Mouse (Mus musculus) heart, embryonic 12.5 days (tissue): ENCODE measurements around the gene Rnls. TPM values are rescaled to one million over a fixed set of nuclear protein-coding genes. Genes with fewer than 3 reads are reported as not detected.

Experiments used
- ATAC-seq: fragments of 200-750 bp; cut with Nextera tagmentation; 2 replicates; pipeline ENCODE4 v1.8.0; 2017; ENCODE audit warnings: moderate TSS enrichment, moderate library complexity; ENCODE audit not compliant: insufficient number of reproducible peaks, low FRiP score
- H3K27ac ChIP-seq: fragments of 300-500 bp; sonication (generic); 2 replicates; pipeline ENCODE4 v1.5.1; 2016; ENCODE audit warnings: mild to moderate bottlenecking, moderate library complexity; ENCODE audit not compliant: poor library complexity, severe bottlenecking
- H3K27me3 ChIP-seq: fragments of 300-500 bp; sonication (generic); replicated peaks from 2 replicates; pipeline ENCODE4 v1.6.1; 2016; ENCODE audit warnings: mild to moderate bottlenecking, moderate library complexity
- H3K36me3 ChIP-seq: fragments of 300-500 bp; sonication (generic); 2 replicates; pipeline ENCODE4 v1.6.1; 2016; ENCODE audit warnings: mild to moderate bottlenecking, moderate library complexity
- H3K4me1 ChIP-seq: fragments of 300-500 bp; sonication (generic); replicated peaks from 2 replicates; pipeline ENCODE4 v1.6.1; 2016; ENCODE audit warnings: mild to moderate bottlenecking
- H3K4me2 ChIP-seq: fragments of 300-500 bp; sonication (generic); 2 replicates; pipeline ENCODE4 v1.6.1; 2016; ENCODE audit warnings: mild to moderate bottlenecking, moderate library complexity
- H3K4me3 ChIP-seq: fragments of 300-500 bp; sonication (generic); 2 replicates; pipeline ENCODE4 v1.5.1; 2016; ENCODE audit warnings: mild to moderate bottlenecking
- H3K9ac ChIP-seq: fragments of 300-500 bp; sonication (generic); 2 replicates; pipeline ENCODE4 v1.6.1; 2016; ENCODE audit warnings: mild to moderate bottlenecking, moderate library complexity
- H3K9me3 ChIP-seq: fragments of 300-500 bp; sonication (generic); replicated peaks from 2 replicates; pipeline ENCODE4 v1.6.1; 2016; ENCODE audit warnings: mild to moderate bottlenecking, moderate library complexity
- WGBS: fragments of 180-500 bp; shearing (Covaris S2); methylation state at CpG from one replicate; pipeline ENCODE4 v1.1.7; 2016; 5-methylcytosine and 5-hydroxymethylcytosine counted together
- polyA plus RNA-seq: library from polyadenylated mRNA; unstranded; fragments of >200 nt; fragmentation: Nextera tagmentation; extraction: Ambion mirVana; gene quantifications from 2 replicates; pipeline ENCODE4 v1.2.1, GENCODE M21; 2016

The Rnls gene
- polyA plus RNA-seq, 1 experiment from 2014 or later: 9.5 TPM

DNA sequence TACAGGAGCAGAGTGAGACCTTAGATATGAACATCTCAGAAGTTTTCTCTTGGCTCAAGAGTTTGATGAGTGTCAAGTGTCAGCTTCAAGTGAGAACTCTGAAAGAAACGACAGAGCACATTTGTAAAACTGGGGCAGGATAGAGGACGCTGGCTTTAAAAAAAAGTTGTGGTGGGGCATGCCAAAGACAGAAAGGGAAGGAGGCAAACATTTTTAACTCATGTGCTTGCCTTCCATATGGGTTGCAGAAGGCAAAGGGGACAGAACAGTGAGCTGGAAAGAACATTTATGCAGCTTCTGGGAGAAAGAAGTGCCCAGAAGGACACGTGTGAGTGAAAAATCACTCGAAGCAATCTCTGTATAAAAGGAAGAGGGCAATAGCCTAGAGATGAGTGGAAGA, 75.0 kb downstream of the Rnls start:
- Histone ChIP-seq H3K4me1 (no peaks in the 10 kb centered on the region), H3K36me3 (no peaks in the 10 kb centered on the region), H3K9ac (no peak overlapping the region), H3K9me3 (no peaks in the 10 kb centered on the region), H3K4me2 (no peak overlapping the region), H3K27ac (no peak overlapping the region), H3K4me3 (no peak overlapping the region), H3K27me3 (no peaks in the 10 kb centered on the region)
- no peak for ATAC-seq
- WGBS: 52% methylated on average over 4 of the region's 4 CpGs

DNA sequence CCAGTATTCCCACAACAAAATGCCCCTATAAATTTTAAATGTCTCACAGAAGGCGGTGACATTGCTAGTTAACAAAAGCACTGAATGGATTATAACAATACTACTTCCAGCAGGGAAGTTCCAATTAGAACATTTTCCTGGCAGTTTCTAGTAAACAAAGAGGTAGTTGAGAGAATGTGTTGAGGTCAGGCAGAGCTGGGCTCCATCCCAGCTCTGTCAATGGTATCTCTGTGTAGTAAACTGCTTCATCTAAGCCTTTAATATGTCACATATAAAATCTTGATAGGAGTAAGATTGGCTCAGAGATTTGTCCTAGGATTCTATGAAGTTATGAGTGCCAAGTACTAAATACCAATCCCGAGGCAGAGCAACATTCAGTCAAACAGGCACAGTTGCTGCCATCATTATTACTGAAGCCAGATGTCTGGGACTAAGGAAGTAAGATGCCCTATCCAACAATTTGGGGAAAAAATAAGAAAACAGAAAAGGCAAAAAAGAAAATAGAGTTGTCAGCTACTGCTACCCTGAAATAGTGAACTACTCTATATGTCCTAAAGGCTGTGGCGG, 92.3 kb downstream of the Rnls start:
- Histone ChIP-seq H3K4me2 (no peak overlapping the region), H3K27me3 (no peaks in the 10 kb centered on the region), H3K27ac (no peak overlapping the region), H3K9me3 (no peaks in the 10 kb centered on the region), H3K36me3 (no peaks in the 10 kb centered on the region), H3K4me1 (no peaks in the 10 kb centered on the region), H3K9ac (no peak overlapping the region), H3K4me3 (no peak overlapping the region)
- WGBS: 75% methylated on average over 3 of the region's 3 CpGs
- ATAC-seq: no peak

DNA sequence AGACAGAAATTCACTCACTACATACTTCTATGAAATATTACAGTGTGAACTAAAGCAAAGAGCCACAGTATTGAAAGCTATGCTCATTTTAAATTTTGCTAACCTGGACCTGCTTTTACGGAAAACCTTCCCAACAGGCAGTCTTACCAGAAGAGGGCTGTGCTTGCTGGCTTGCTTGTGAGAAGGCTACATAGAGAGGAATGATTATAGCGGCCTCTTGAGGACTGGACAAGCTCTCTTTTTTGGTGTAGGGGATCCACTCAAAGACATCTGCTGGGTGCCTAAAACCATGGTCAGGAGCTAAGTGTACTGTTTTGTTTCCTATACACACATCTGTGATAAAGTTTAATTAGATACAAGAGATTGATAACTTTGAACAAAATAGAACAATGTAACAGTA, 95.8 kb downstream of the Rnls start:
- Histone ChIP-seq H3K27me3 (no peaks in the 10 kb centered on the region), H3K9ac (no peak overlapping the region), H3K9me3 (no peaks in the 10 kb centered on the region), H3K36me3 (no peaks in the 10 kb centered on the region), H3K27ac (no peak overlapping the region), H3K4me2 (no peak overlapping the region), H3K4me1 (no peaks in the 10 kb centered on the region), H3K4me3 (no peak overlapping the region)
- ATAC-seq: no peak
- WGBS: 49% methylated on average over 2 of the region's 2 CpGs

DNA sequence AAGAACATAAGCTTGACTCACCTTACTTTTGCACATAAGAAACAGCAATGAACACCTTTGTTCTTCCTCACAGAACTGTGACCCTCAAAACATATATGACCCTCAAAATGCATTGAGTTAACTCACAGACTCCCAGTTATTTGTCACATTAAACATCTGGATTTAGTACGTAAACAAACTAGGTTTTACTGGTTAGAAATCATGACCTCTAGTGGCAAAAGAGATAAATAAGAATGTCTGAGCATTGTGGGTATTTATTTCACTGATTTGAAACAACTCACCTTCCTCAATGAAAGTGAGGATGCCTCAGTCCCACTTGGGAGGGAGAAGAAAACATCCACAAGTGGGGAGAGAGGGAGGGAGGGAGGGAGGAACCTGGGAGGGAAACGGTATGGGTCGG, 109.1 kb downstream of the Rnls start:
- WGBS: 54% methylated on average over 3 of the region's 3 CpGs
- Histone ChIP-seq H3K4me2 (no peak overlapping the region), H3K4me1 (no peaks in the 10 kb centered on the region), H3K27ac (no peak overlapping the region), H3K4me3 (no peak overlapping the region), H3K36me3 (no peaks in the 10 kb centered on the region), H3K9me3 (no peaks in the 10 kb centered on the region), H3K9ac (no peak overlapping the region), H3K27me3 (no peaks in the 10 kb centered on the region)
- ATAC-seq: no peak

GRCm38 (mm10) chr19:33276421-33276820, 115.7 kb downstream of the Rnls start:
- Histone ChIP-seq H3K27me3 (no peaks in the 10 kb centered on the region), H3K36me3 (no peaks in the 10 kb centered on the region), H3K27ac (no peak overlapping the region), H3K4me2 (no peak overlapping the region), H3K9me3 (no peaks in the 10 kb centered on the region), H3K4me1 (no peaks in the 10 kb centered on the region), H3K9ac (no peak overlapping the region), H3K4me3 (no peak overlapping the region)
- 73% methylated on average over 1 of the region's 1 CpGs for whole genome bisulfite sequencing
- no peak for ATAC-seq

- no peak for ATAC-seq
- 76% methylated on average over 1 of the region's 1 CpGs for WGBS
These were observed 118.4 kb downstream of the Rnls start for GRCm38 (mm10) chr19:33273676-33274075.

DNA sequence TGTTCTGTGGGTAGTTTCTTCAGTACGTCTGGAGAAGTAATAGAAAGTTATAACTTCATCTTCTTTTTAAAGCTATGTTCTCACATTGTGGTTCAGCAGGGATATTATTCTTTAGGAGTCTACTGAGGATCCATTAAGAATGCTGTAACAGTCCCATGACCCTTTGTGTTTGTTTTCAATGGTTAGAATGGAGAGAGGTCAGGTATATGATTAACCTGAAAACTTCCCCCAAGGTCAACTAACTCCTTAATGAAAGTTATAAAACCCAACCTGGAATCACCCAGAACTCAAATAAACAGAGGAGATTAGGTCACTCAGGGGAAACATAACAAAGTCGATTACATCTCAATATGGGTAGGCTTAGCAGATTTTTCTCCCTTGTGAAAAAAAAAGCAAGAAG, 120.5 kb downstream of the Rnls start:
- no peak overlapping the region for H3K9ac ChIP-seq
- no peak overlapping the region for H3K4me3 ChIP-seq
- no peak overlapping the region for H3K4me2 ChIP-seq
- 58% methylated on average over 2 of the region's 2 CpGs for WGBS
- no peaks in the 10 kb centered on the region for H3K36me3 ChIP-seq
- no peak overlapping the region for H3K27ac ChIP-seq
- no peaks in the 10 kb centered on the region for H3K4me1 ChIP-seq
- H3K9me3 ChIP-seq: no peaks in the 10 kb centered on the region
- ATAC-seq: no peak
- H3K27me3 ChIP-seq: no peaks in the 10 kb centered on the region

More at GRCm38 (mm10) chr19:33273676-33274075, 118.4 kb downstream of the Rnls start:
- H3K4me3 ChIP-seq: no peak overlapping the region
- no peaks in the 10 kb centered on the region for H3K4me1 ChIP-seq
- H3K4me2 ChIP-seq: no peak overlapping the region
- no peak overlapping the region for H3K9ac ChIP-seq
- H3K9me3 ChIP-seq: no peaks in the 10 kb centered on the region
- no peaks in the 10 kb centered on the region for H3K27me3 ChIP-seq
- no peaks in the 10 kb centered on the region for H3K36me3 ChIP-seq
- no peak overlapping the region for H3K27ac ChIP-seq

DNA sequence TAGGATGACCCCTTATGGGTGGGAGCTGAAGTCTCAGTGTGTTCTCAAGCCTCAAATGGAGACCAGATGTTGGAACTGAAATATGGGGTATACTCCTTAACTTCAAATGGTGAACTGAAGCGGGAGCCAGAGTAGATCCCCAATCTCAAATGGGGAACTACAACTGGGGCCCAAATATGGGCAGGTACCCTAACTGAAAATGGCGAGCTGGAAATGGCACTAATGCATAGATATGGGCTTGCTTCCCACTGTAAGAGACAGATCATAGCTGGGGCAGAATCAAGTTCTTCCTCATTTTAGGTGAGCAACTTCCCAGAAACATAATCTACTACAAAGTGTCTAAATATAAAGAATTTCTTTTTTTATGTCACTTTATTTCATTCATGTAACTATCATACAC, 121.9 kb downstream of the Rnls start:
- no peak overlapping the region for H3K4me3 ChIP-seq
- H3K9me3 ChIP-seq: no peaks in the 10 kb centered on the region
- H3K9ac ChIP-seq: no peak overlapping the region
- no peaks in the 10 kb centered on the region for H3K36me3 ChIP-seq
- no peak overlapping the region for H3K4me2 ChIP-seq
- ATAC-seq: no peak
- no peaks in the 10 kb centered on the region for H3K27me3 ChIP-seq
- WGBS: 78% methylated on average over 2 of the region's 2 CpGs
- H3K27ac ChIP-seq: no peak overlapping the region
- no peaks in the 10 kb centered on the region for H3K4me1 ChIP-seq

GRCm38 (mm10) chr19:33268044-33268443, 124.1 kb downstream of the Rnls start:
- ATAC-seq: no peak
- WGBS: 70% methylated on average over 14 of the region's 14 CpGs

GRCm38 (mm10) chr19:33265245-33265644, 126.8 kb downstream of the Rnls start:
- no peak overlapping the region for H3K4me2 ChIP-seq
- no peak for ATAC-seq
- no peak overlapping the region for H3K9ac ChIP-seq
- H3K9me3 ChIP-seq: no peaks in the 10 kb centered on the region
- H3K4me1 ChIP-seq: no peaks in the 10 kb centered on the region
- H3K4me3 ChIP-seq: no peak overlapping the region
- H3K36me3 ChIP-seq: no peaks in the 10 kb centered on the region
- H3K27me3 ChIP-seq: no peaks in the 10 kb centered on the region
- no peak overlapping the region for H3K27ac ChIP-seq
- WGBS: 28% methylated on average over 2 of the region's 2 CpGs

More at GRCm38 (mm10) chr19:33268044-33268443, 124.1 kb downstream of the Rnls start:
- Histone ChIP-seq H3K27ac (no peak overlapping the region), H3K9me3 (no peaks in the 10 kb centered on the region), H3K9ac (no peak overlapping the region), H3K4me1 (no peaks in the 10 kb centered on the region), H3K4me2 (no peak overlapping the region), H3K27me3 (no peaks in the 10 kb centered on the region), H3K4me3 (no peak overlapping the region), H3K36me3 (no peaks in the 10 kb centered on the region)

DNA sequence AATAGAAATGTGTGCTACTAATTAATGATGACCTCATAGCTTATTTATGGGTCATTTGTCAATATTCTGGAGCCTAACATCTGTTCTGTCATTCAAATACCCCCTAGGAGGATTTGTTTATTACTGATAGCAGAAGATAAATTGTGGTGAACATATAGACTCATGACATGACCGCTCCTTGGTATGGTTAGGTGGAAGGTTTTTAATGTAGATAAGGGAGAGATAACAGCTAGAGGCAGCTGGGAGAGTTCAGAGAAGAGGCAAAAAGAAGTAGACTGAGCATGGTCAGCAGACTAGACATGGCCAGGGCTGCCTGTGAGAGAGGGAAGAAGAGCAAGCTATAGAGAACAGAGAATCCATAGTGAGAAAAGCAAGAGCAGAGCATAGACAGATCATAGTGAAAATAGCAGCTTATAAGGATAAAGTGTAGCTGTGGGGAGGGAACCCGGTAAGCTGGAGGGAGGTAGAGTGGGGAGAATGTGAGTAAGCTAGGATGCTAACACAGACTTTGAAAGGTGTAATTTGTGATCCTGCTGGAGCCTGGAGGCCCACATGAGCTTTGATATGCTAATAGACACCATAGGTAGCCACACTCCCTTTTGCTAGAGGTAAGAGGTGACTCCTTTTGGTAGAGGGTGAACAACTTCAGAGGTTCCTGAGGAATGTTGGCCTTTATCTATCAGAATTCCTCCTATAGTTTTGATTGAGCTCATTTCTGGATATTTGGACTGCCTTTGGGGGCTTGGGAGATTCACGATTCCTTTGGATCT, 127.7 kb downstream of the Rnls start:
- no peak overlapping the region for H3K4me2 ChIP-seq
- no peak overlapping the region for H3K4me3 ChIP-seq
- no peak overlapping the region for H3K27ac ChIP-seq
- no peak for ATAC-seq
- no peak overlapping the region for H3K9ac ChIP-seq
- no peaks in the 10 kb centered on the region for H3K4me1 ChIP-seq
- 34% methylated on average over 3 of the region's 3 CpGs for WGBS
- no peaks in the 10 kb centered on the region for H3K36me3 ChIP-seq
- H3K9me3 ChIP-seq: no peaks in the 10 kb centered on the region
- no peaks in the 10 kb centered on the region for H3K27me3 ChIP-seq

GRCm38 (mm10) chr19:33262421-33262820, 129.7 kb downstream of the Rnls start:
- WGBS: 43% methylated on average over 2 of the region's 2 CpGs
- Histone ChIP-seq H3K4me1 (no peaks in the 10 kb centered on the region), H3K9ac (no peak overlapping the region)

More at GRCm38 (mm10) chr19:33262421-33262820, 129.7 kb downstream of the Rnls start:
- ATAC-seq: no peak
- Histone ChIP-seq H3K36me3 (no peaks in the 10 kb centered on the region), H3K4me3 (no peak overlapping the region), H3K4me2 (no peak overlapping the region), H3K27ac (no peak overlapping the region), H3K27me3 (no peaks in the 10 kb centered on the region), H3K9me3 (no peaks in the 10 kb centered on the region)
